Mouse (Mus musculus): ENCODE results near the gene Arsg.

DNA sequence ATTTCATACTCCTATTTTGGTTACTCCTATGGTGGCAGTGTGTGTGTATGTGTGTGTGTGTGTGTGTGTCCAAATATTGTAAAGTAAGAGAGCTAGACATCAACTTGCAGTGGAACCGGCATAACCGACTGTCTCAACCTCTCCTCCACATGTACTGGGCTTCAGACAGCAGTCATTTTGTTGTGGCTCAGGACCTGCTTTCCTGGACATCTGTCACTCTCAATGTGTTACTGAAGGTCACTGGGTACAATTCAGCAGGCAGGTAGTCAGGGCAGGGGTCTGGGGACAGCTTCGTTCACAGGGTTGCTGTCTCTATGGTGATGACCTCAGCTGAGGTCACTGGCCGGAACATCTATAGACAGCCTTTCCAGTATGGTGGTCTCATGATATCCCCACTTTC is 32.6 kb downstream of the Arsg start:
- TF ChIP-seq GATA1 (IDR thresholded peaks at IDR 0.05; ENCODE audit: borderline replicate concordance, low read length) (no peak), FLI1 (IDR thresholded peaks at IDR 0.05; ENCODE audit: low read length) (no peak)

Measured in megakaryocyte, embryonic 14.5 days (primary cell).